Mouse (Mus musculus) retina, postnatal 7 days (tissue): ENCODE measurements around the gene Znrf4.

ENCODE experiments used
- DNase-seq: peaks from one replicate; pipeline ENCODE4 v3.0.0-alpha.2; 2012; ENCODE audit warnings: low read depth, low spot score

The Znrf4 gene

GRCm38 (mm10) chr17:56468380-56468779, 43.9 kb downstream of the Znrf4 start:
- DNase-seq: no peak

GRCm38 (mm10) chr17:56467456-56467884, 44.8 kb downstream of the Znrf4 start:
- peak; percentile 75 for DNase-seq

GRCm38 (mm10) chr17:56466747-56467146, 45.5 kb downstream of the Znrf4 start:
- DNase-seq: no peak

GRCm38 (mm10) chr17:56464817-56465216, 47.4 kb downstream of the Znrf4 start:
- DNase-seq: no peak

- no peak for DNase-seq
Observed at GRCm38 (mm10) chr17:56464345-56464744, 47.9 kb downstream of the Znrf4 start.

- no peak for DNase-seq
Observed at GRCm38 (mm10) chr17:56463500-56463899, 48.7 kb downstream of the Znrf4 start.

- no peak for DNase-seq
Observed at GRCm38 (mm10) chr17:56462835-56463455, 49.3 kb downstream of the Znrf4 start.

GRCm38 (mm10) chr17:56461771-56462743, 50.2 kb downstream of the Znrf4 start:
- peak; percentile 99 for DNase-seq
